Mouse (Mus musculus) midbrain, embryonic 11.5 days (tissue): ENCODE results near the gene Zbtb8a. TPM values are rescaled to one million over a fixed set of nuclear protein-coding genes. Genes with fewer than 3 reads are reported as not detected.

Source experiments
- ATAC-seq: fragments of 200-750 bp; cut with Nextera tagmentation; 2 replicates; pipeline ENCODE4 v1.8.0; 2017; ENCODE audit warnings: moderate TSS enrichment, moderate library complexity; ENCODE audit not compliant: low FRiP score
- DNase-seq: peaks from one replicate; pipeline ENCODE4 v3.0.0; 2015; ENCODE audit warnings: low spot score; ENCODE audit errors: missing footprints
- H3K27ac ChIP-seq: fragments of 300-500 bp; sonication (generic); 2 replicates; pipeline ENCODE4 v1.5.1; 2014; ENCODE audit warnings: low read depth, low read length
- H3K27me3 ChIP-seq: fragments of 300-500 bp; sonication (generic); 2 replicates; pipeline ENCODE4 v1.6.1; 2014; ENCODE audit warnings: mild to moderate bottlenecking, low read length, moderate library complexity, mixed read lengths; ENCODE audit not compliant: control insufficient read depth, insufficient read depth
- H3K36me3 ChIP-seq: fragments of 300-500 bp; sonication (generic); 2 replicates; pipeline ENCODE4 v1.6.1; 2014; ENCODE audit warnings: mild to moderate bottlenecking, low read length, moderate library complexity, mixed read lengths; ENCODE audit not compliant: control insufficient read depth, insufficient read depth
- H3K4me1 ChIP-seq: fragments of 300-500 bp; sonication (generic); 2 replicates; pipeline ENCODE4 v1.6.1; 2014; ENCODE audit warnings: low read length; ENCODE audit not compliant: control insufficient read depth, insufficient read depth
- H3K4me2 ChIP-seq: fragments of 300-500 bp; sonication (generic); 2 replicates; pipeline ENCODE4 v1.6.1; 2014; ENCODE audit warnings: mild to moderate bottlenecking, moderate library complexity
- H3K4me3 ChIP-seq: fragments of 300-500 bp; sonication (generic); 2 replicates; pipeline ENCODE4 v1.5.1; 2014; ENCODE audit warnings: low read depth, low read length
- H3K9ac ChIP-seq: fragments of 300-500 bp; sonication (generic); 2 replicates; pipeline ENCODE4 v1.6.1; 2014; ENCODE audit warnings: low read length
- H3K9me3 ChIP-seq: fragments of 300-500 bp; sonication (generic); 2 replicates; pipeline ENCODE4 v1.6.1; 2016; ENCODE audit warnings: low read length; ENCODE audit not compliant: control insufficient read depth
- WGBS: fragments of 180-500 bp; shearing (Covaris S2); extraction: QIAGEN DNeasy Blood & Tissue Kit; methylation state at CpG from one replicate; pipeline ENCODE4 v1.1.7; 2014; 5-methylcytosine and 5-hydroxymethylcytosine counted together
- polyA plus RNA-seq: library from polyadenylated mRNA; unstranded; fragments of >200 nt; fragmentation: Nextera tagmentation; extraction: Ambion mirVana; gene quantifications from 2 replicates; pipeline ENCODE4 v1.2.1, GENCODE M21; 2014

Zbtb8a gene
- polyA plus RNA-seq, 1 experiment from 2014 or later, result 6.7 TPM

- Histone ChIP-seq H3K4me1 (no peaks in the 10 kb centered on the region; the same call in 1 of the 2 replicates), H3K27me3 (no peaks in the 10 kb centered on the region), H3K9ac (no peak overlapping the region), H3K4me3 (no peak overlapping the region), H3K27ac (no peak overlapping the region), H3K9me3 (no peaks in the 10 kb centered on the region), H3K4me2 (no peak overlapping the region), H3K36me3 (peaks cover 7% of the 10 kb centered on the region)
- ATAC-seq, result no peak
- no peak for DNase-seq
- 73% methylated on average over 1 of the region's 1 CpGs for WGBS
Measured at GRCm38 (mm10) chr4:129304306-129304705, 73.6 kb downstream of the Zbtb8a start.

DNA sequence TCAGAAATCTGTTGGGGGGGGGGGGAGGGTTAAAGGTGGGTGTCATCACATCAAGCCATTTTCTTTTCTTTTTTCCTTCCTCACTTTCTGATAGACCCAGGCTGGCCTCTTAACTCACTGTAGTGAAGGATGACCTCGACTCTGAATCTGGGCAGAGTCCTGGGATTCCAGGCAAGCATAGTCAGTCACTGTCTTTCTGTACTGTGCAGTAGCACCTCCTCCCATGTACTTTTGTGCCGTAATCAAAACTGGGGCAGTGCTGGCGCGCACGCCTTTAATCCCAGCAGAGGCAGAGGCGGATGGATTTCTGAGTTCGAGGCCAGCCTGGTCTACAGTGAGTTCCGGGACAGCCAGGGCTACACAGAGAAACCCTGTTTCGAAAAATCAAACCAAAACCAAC, 74.1 kb downstream of the Zbtb8a start:
- H3K4me2 ChIP-seq, result no peak overlapping the region
- H3K9me3 ChIP-seq, result no peaks in the 10 kb centered on the region
- 93% methylated on average over 9 of the region's 9 CpGs for WGBS
- no peak overlapping the region for H3K27ac ChIP-seq
- H3K4me1 ChIP-seq, result no peaks in the 10 kb centered on the region; the same call in 1 of the 2 replicates
- no peak overlapping the region for H3K9ac ChIP-seq
- no peak overlapping the region for H3K4me3 ChIP-seq
- DNase-seq, result no peak
- no peak for ATAC-seq
- H3K36me3 ChIP-seq, result peaks cover 6% of the 10 kb centered on the region
- no peaks in the 10 kb centered on the region for H3K27me3 ChIP-seq

Other genes with a start within 250 kb of the Zbtb8a start
- 0.95 and 1.5 TPM in 2 replicates for gene Fndc5, start 241.1 kb downstream of the Zbtb8a start, polyA plus RNA-seq
- 20.0 and 26.9 TPM in 2 replicates for gene S100pbp, start 188.4 kb downstream of the Zbtb8a start, polyA plus RNA-seq
- 105 and 106 TPM in 2 replicates for gene Yars, start 188.4 kb downstream of the Zbtb8a start, polyA plus RNA-seq
- 3.3 and 3.7 TPM in 2 replicates for gene C77080, start 116.7 kb downstream of the Zbtb8a start, polyA plus RNA-seq
- 0.51 and 0.53 TPM in 2 replicates for gene Sync, start 90.5 kb downstream of the Zbtb8a start, polyA plus RNA-seq
- gene Rbbp4, start 42.7 kb downstream of the Zbtb8a start, polyA plus RNA-seq, result 561 and 604 TPM in 2 replicates
- 42.7 and 45.0 TPM in 2 replicates for gene Zbtb8os, start 42.4 kb downstream of the Zbtb8a start, polyA plus RNA-seq
- gene Zbtb8b, start 62.7 kb upstream of the Zbtb8a start, polyA plus RNA-seq, result 2.0 and 2.4 TPM in 2 replicates
- 23.3 and 23.7 TPM in 2 replicates for gene Bsdc1, start 83.5 kb upstream of the Zbtb8a start, polyA plus RNA-seq
- not detected in 2 replicates for gene Tssk3, start 112.9 kb upstream of the Zbtb8a start, polyA plus RNA-seq
- not detected in 2 replicates for gene Fam229a, start 113.1 kb upstream of the Zbtb8a start, polyA plus RNA-seq
- gene Marcksl1, start 135.5 kb upstream of the Zbtb8a start, polyA plus RNA-seq, result 1,816 and 1,974 TPM in 2 replicates
- gene Hdac1, start 164.6 kb upstream of the Zbtb8a start, polyA plus RNA-seq, result 225 and 234 TPM in 2 replicates
- 4.5 and 5.3 TPM in 2 replicates for gene Lck, start 195.5 kb upstream of the Zbtb8a start, polyA plus RNA-seq
- gene Fam167b, start 200.4 kb upstream of the Zbtb8a start, polyA plus RNA-seq, result 0.19 and 0.46 TPM in 2 replicates
- 251 and 259 TPM in 2 replicates for gene Eif3i, start 222.5 kb upstream of the Zbtb8a start, polyA plus RNA-seq
- 178 and 188 TPM in 2 replicates for gene Tmem234, start 222.6 kb upstream of the Zbtb8a start, polyA plus RNA-seq
- gene Dcdc2b, start 236.1 kb upstream of the Zbtb8a start, polyA plus RNA-seq, result 1.7 and 3.0 TPM in 2 replicates
- gene Iqcc, start 241.0 kb upstream of the Zbtb8a start, polyA plus RNA-seq, result 21.3 and 23.9 TPM in 2 replicates
- gene Ccdc28b, start 245.8 kb upstream of the Zbtb8a start, polyA plus RNA-seq, result 70.0 and 73.9 TPM in 2 replicates